Mouse (Mus musculus) myocyte (in vitro differentiated cells): Measurements from ENCODE around the gene Thbs3. TPM values are rescaled to one million over a fixed set of nuclear protein-coding genes. Genes with fewer than 3 reads are reported as not detected.

Source experiments
- H3K27me3 ChIP-seq: one replicate; pipeline ENCODE4 v1.6.1; 2011; ENCODE audit not compliant: control insufficient read depth, insufficient read depth, insufficient read length
- H3K36me3 ChIP-seq: one replicate; pipeline ENCODE4 v1.6.1; 2011; ENCODE audit not compliant: control insufficient read depth, insufficient read depth
- H3K4me2 ChIP-seq: one replicate; pipeline ENCODE4 v1.6.1; 2011; ENCODE audit warnings: low read depth, control low read depth
- H3K4me3 ChIP-seq: one replicate; pipeline ENCODE4 v1.5.1; 2011; ENCODE audit warnings: mild to moderate bottlenecking, control low read depth, moderate library complexity
- H3K79me2 ChIP-seq: one replicate; pipeline ENCODE4 v1.6.1; 2011; ENCODE audit not compliant: control insufficient read depth, insufficient read depth
- H3ac ChIP-seq: one replicate; pipeline ENCODE4 v1.6.1; 2011; ENCODE audit not compliant: control insufficient read depth, insufficient read length
- CEBPB ChIP-seq: IDR thresholded peaks from 2 replicates; pipeline ENCODE4 v1.6.1; 2011; ENCODE audit warnings: mild to moderate bottlenecking, moderate library complexity; ENCODE audit not compliant: poor library complexity, insufficient read depth, severe bottlenecking
- E2F4 ChIP-seq: IDR thresholded peaks from one replicate; pipeline ENCODE4 v1.6.1; 2011; ENCODE audit warnings: mild to moderate bottlenecking, control low read depth, moderate library complexity; ENCODE audit not compliant: insufficient read depth
- MAX ChIP-seq: IDR thresholded peaks from one replicate; pipeline ENCODE4 v1.6.1; 2011; ENCODE audit warnings: low read depth, mild to moderate bottlenecking, control low read depth
- MYOD1 ChIP-seq, 3 experiments: IDR thresholded peaks; one replicate each; pipeline ENCODE4 v1.6.1; 2011; ENCODE audit warnings: control low read depth in 2 of 3, low read depth in 2 of 3, mild to moderate bottlenecking in 2 of 3, moderate library complexity in 1 of 3; ENCODE audit not compliant: insufficient read length in 2 of 3, control insufficient read depth in 1 of 3
- MYOG ChIP-seq, 3 experiments: IDR thresholded peaks; one replicate each; pipeline ENCODE4 v1.6.1; 2011; ENCODE audit warnings: control low read depth in 2 of 3, low read depth in 2 of 3, mild to moderate bottlenecking in 2 of 3; ENCODE audit not compliant: insufficient read length in 2 of 3, control insufficient read depth in 1 of 3, insufficient read depth in 1 of 3
- POLR2A ChIP-seq: IDR thresholded peaks from one replicate; pipeline ENCODE4 v1.6.1; 2011; ENCODE audit warnings: low read depth, mild to moderate bottlenecking, control low read depth, moderate library complexity; ENCODE audit not compliant: insufficient read length
- POLR2AphosphoS2 ChIP-seq: IDR thresholded peaks from one replicate; pipeline ENCODE4 v1.6.1; 2011; ENCODE audit warnings: low read depth, control low read depth; ENCODE audit not compliant: insufficient read length
- REST ChIP-seq: IDR thresholded peaks from one replicate; pipeline ENCODE4 v1.6.1; 2011; ENCODE audit warnings: mild to moderate bottlenecking, control low read depth, moderate library complexity; ENCODE audit not compliant: insufficient read depth, insufficient read length
- SRF ChIP-seq: IDR thresholded peaks from one replicate; pipeline ENCODE4 v1.6.1; 2011; ENCODE audit warnings: low read depth; ENCODE audit not compliant: control insufficient read depth, insufficient read length
- TCF12 ChIP-seq: IDR thresholded peaks from one replicate; pipeline ENCODE4 v1.6.1; 2011; ENCODE audit warnings: mild to moderate bottlenecking, control low read depth; ENCODE audit not compliant: poor library complexity, insufficient read depth, severe bottlenecking
- TCF3 ChIP-seq: IDR thresholded peaks from one replicate; pipeline ENCODE4 v1.6.1; 2011; ENCODE audit warnings: low read depth, control low read depth; ENCODE audit not compliant: insufficient read length
- USF1 ChIP-seq: IDR thresholded peaks from one replicate; pipeline ENCODE4 v1.6.1; 2011; ENCODE audit warnings: low read depth, mild to moderate bottlenecking, control low read depth, moderate library complexity
- polyA plus RNA-seq: library from polyadenylated mRNA; unstranded; fragments of >200 nt; fragmentation: generic; extraction: Trizol; gene quantifications from one replicate; pipeline ENCODE4 v1.2.1, GENCODE M21; 2012; ENCODE audit warnings: missing spikeins

Gene Thbs3
- polyA plus RNA-seq, 1 experiment = 5.9 TPM

DNA sequence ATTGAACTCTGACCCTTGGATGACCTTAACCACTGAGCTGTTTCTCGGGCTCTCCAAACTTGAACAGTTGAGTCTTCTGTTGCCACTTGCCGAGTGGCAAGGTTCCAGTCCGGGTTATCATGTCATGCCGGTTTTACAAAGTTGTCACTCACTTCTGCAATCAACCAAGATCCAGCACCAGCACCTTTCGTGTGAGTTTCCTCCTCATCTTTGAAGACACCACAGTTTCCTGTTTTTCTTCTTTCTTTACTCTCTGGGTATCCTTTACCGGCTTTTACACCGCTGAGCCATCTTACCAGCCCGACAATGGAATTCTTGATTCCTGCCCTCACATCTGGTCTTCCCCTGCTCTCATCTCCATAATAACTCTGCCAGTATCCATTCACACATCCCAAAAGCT, 24.5 kb upstream of the Thbs3 start:
- Histone ChIP-seq H3K4me3 (no peak overlapping the region), H3K36me3 (no peaks in the 10 kb centered on the region), H3ac (no peak overlapping the region), H3K4me2 (no peak overlapping the region), H3K79me2 (no peaks in the 10 kb centered on the region), H3K27me3 (no peaks in the 10 kb centered on the region)
- TF ChIP-seq TCF3 (no peak), SRF (no peak), MYOG (IDR thresholded peaks at IDR 0.05; ENCODE audit: control insufficient read depth in 1 of 3, insufficient read depth in 1 of 3, insufficient read length in 2 of 3, low read depth in 2 of 3) (no peak), REST (no peak), TCF12 (no peak)

GRCm38 (mm10) chr3:89193351-89193750, 21.6 kb upstream of the Thbs3 start:
- Histone ChIP-seq H3K4me2 (no peak overlapping the region), H3ac (no peak overlapping the region), H3K4me3 (no peak overlapping the region), H3K36me3 (no peaks in the 10 kb centered on the region), H3K27me3 (no peaks in the 10 kb centered on the region), H3K79me2 (no peaks in the 10 kb centered on the region)
- TF ChIP-seq E2F4 (no peak), REST (no peak), MYOD1 (IDR thresholded peaks at IDR 0.05; ENCODE audit: control insufficient read depth in 1 of 3, insufficient read length in 2 of 3, low read depth in 2 of 3) (no peak), CEBPB (no peak), POLR2A (no peak), USF1 (no peak), MAX (no peak), POLR2AphosphoS2 (no peak), TCF3 (no peak), SRF (no peak), MYOG (IDR thresholded peaks at IDR 0.05; ENCODE audit: control insufficient read depth in 1 of 3, insufficient read depth in 1 of 3, insufficient read length in 2 of 3, low read depth in 2 of 3) (no peak), TCF12 (no peak)

GRCm38 (mm10) chr3:89193853-89194252, 21.1 kb upstream of the Thbs3 start:
- H3K4me3 ChIP-seq = no peak overlapping the region
- H3K4me2 ChIP-seq = no peak overlapping the region
- no peaks in the 10 kb centered on the region for H3K79me2 ChIP-seq
- H3K27me3 ChIP-seq = no peaks in the 10 kb centered on the region
- no peak overlapping the region for H3ac ChIP-seq
- no peak for TF ChIP-seq MYOG (IDR thresholded peaks at IDR 0.05; ENCODE audit: control insufficient read depth in 1 of 3, insufficient read depth in 1 of 3, insufficient read length in 2 of 3, low read depth in 2 of 3)
- no peak for TF ChIP-seq E2F4
- no peak for TF ChIP-seq POLR2A
- no peak for TF ChIP-seq MAX
- TF ChIP-seq TCF12 = no peak
- no peak for TF ChIP-seq SRF
- no peak for TF ChIP-seq MYOD1 (IDR thresholded peaks at IDR 0.05; ENCODE audit: control insufficient read depth in 1 of 3, insufficient read length in 2 of 3, low read depth in 2 of 3)
- TF ChIP-seq TCF3 = no peak
- no peak for TF ChIP-seq POLR2AphosphoS2
- TF ChIP-seq CEBPB = no peak
- TF ChIP-seq USF1 = no peak
- TF ChIP-seq REST = no peak
- no peaks in the 10 kb centered on the region for H3K36me3 ChIP-seq

DNA sequence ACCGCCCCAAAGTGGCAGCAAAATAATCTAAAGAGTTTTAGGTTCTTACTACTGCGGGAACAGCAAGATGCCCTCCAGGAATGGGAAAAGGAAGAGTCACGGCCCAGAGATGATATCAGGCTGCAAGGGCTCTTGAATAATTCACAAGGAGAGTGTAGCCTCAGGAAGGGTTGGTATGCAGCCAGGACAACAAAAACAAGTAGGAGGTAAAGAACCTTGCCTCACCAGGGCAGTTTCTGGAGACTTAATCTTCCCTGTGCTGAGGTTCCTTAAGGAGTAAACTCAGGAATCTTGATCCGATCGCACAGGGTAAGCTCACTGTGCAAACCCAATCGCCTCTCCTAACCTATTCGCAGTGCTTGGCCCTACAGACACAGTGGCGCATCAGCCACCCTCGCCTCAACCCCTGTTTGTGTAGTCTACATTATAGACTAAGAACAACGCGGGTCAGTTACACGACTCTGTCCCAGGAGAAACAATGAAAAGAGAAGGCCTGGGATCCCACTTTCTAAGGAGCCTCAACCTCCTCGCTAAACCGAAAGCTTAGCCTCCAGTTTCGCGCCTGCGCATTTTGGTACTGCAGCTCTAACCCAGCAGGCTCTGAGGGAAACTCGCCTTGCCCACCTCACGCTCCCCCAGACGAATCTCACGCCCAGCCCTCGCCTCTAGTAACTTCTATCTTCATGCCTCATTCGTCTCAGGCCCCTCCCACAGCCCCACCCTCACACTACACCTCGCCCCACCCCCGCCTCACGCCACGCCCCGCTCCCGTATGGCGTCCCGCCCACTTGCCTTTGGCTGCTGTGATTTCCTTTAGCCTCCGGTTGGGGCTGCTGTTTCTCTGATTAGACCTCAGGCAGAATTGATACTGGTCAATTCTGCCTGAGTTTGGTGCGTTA, 18.8 kb upstream of the Thbs3 start:
- no peak overlapping the region for H3ac ChIP-seq
- H3K79me2 ChIP-seq = no peaks in the 10 kb centered on the region
- no peaks in the 10 kb centered on the region for H3K36me3 ChIP-seq
- TF ChIP-seq CEBPB = no peak
- no peak for TF ChIP-seq TCF12
- TF ChIP-seq MAX = no peak
- TF ChIP-seq MYOG (IDR thresholded peaks at IDR 0.05; ENCODE audit: control insufficient read depth in 1 of 3, insufficient read depth in 1 of 3, insufficient read length in 2 of 3, low read depth in 2 of 3) = no peak
- peak; percentile 78 for TF ChIP-seq POLR2A
- peak; percentile 86 for TF ChIP-seq POLR2AphosphoS2
- H3K27me3 ChIP-seq = no peaks in the 10 kb centered on the region
- H3K4me2 ChIP-seq = peak overlapping the region; percentile 80
- peak overlapping the region; percentile 31 for H3K4me3 ChIP-seq

GRCm38 (mm10) chr3:89199839-89200238, 15.1 kb upstream of the Thbs3 start:
- no peaks in the 10 kb centered on the region for H3K27me3 ChIP-seq
- no peaks in the 10 kb centered on the region for H3K36me3 ChIP-seq
- no peak overlapping the region for H3ac ChIP-seq
- TF ChIP-seq MYOD1 (IDR thresholded peaks at IDR 0.05; ENCODE audit: control insufficient read depth in 1 of 3, insufficient read length in 2 of 3, low read depth in 2 of 3) (no peak), SRF (no peak), REST (no peak), CEBPB (no peak), TCF3 (no peak), POLR2AphosphoS2 (no peak), POLR2A (no peak), MAX (no peak), E2F4 (no peak), MYOG (IDR thresholded peaks at IDR 0.05; ENCODE audit: control insufficient read depth in 1 of 3, insufficient read depth in 1 of 3, insufficient read length in 2 of 3, low read depth in 2 of 3) (no peak), USF1 (no peak)
- H3K79me2 ChIP-seq = peaks cover 6% of the 10 kb centered on the region
- H3K4me3 ChIP-seq = no peak overlapping the region
- H3K4me2 ChIP-seq = no peak overlapping the region
